Mouse (Mus musculus) cerebellum, adult 2 months (tissue): ENCODE data around the gene Copg2.

Experiments used
- CTCF ChIP-seq: fragments of 200-500 bp; IDR thresholded peaks from 2 replicates; pipeline ENCODE4 v1.5.1; 2011; ENCODE audit warnings: low read depth, mild to moderate bottlenecking, control low read depth, low read length, moderate library complexity, borderline replicate concordance; ENCODE audit not compliant: insufficient read depth
- POLR2A ChIP-seq: fragments of 200-500 bp; IDR thresholded peaks from 2 replicates; pipeline ENCODE4 v1.6.1; 2011; ENCODE audit warnings: low read length, control low read depth, borderline replicate concordance; ENCODE audit not compliant: insufficient read depth

DNA sequence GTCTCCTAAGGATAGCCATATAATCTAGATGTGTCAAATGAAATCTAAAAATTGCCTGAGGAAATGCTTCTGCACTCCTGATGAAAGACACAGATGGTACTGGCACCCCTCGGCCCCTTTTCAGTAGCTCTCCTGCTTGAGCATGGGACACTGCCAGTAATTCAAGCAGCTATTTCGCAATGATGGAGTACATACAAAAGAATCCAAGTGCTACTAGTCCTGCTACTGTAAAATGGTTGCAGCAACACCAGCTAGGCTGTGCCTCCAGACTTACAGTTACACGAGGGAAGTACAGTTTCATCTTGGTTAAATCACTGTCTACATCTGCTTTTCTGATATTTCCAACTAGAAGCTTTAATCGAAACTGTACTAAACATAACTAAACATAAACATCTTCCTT, 13.1 kb downstream of the Copg2 start:
- TF ChIP-seq POLR2A (no peak), CTCF (no peak)
